In genomic region chr3:75395121-75395895, GRCm38 (mm10) we compare ENCODE assay signal across 13 mouse cellular contexts.
DNase-seq lines count a peak whose midpoint lies in the region; ATAC-seq and TF ChIP-seq lines count a peak whose summit lies in the region.
"Had no signal": no experiment of that assay in that cellular context is flagged by ENCODE, and none has a peak within 500 bp of the region (broad histone marks: within the 10 kb centered on the region; RNA-seq: fewer than 3 reads in every experiment).

No protein-coding gene starts in this region.

- WGBS in midbrain, postnatal 0 days, result 44% methylated on average over 7 of the region's 7 CpGs
- 78% methylated on average over 7 of the region's 7 CpGs for WGBS in kidney, embryonic 14.5 days

- H3K4me2 ChIP-seq in midbrain, postnatal 0 days (ENCODE audit: low read depth, low read length, poor library complexity, severe bottlenecking), result peak overlapping the region; percentile 4; the same call in 1 of the 2 replicates
- no peak overlapping the region for H3K4me2 ChIP-seq in kidney, embryonic 14.5 days (replicated peaks; ENCODE audit: low read depth, low read length)
- H3K4me2 ChIP-seq: limb, embryonic 13.5 days had no signal

- intact Hi-C loops in left cerebral cortex, adult 2 months (cut with DNase I), result no loop called here

- no peaks in the 10 kb centered on the region for H3K9me3 ChIP-seq in midbrain, postnatal 0 days (ENCODE audit: low read length)
- no peaks in the 10 kb centered on the region for H3K9me3 ChIP-seq in kidney, embryonic 14.5 days (ENCODE audit: control insufficient read depth, low read length)
- H3K9me3 ChIP-seq: G1E; limb, embryonic 13.5 days had no signal

- H3K4me1 ChIP-seq in midbrain, postnatal 0 days (ENCODE audit: insufficient read depth, low read length), result peaks cover 3% of the 10 kb centered on the region; the same call in 1 of the 2 replicates
- no peaks in the 10 kb centered on the region for H3K4me1 ChIP-seq in kidney, embryonic 14.5 days (ENCODE audit: control insufficient read depth, insufficient read depth, low read length)
- H3K4me1 ChIP-seq: limb, embryonic 13.5 days had no signal

- no peaks in the 10 kb centered on the region for H3K27me3 ChIP-seq in midbrain, postnatal 0 days (ENCODE audit: insufficient read depth, low read length)
- no peaks in the 10 kb centered on the region for H3K27me3 ChIP-seq in kidney, embryonic 14.5 days (ENCODE audit: control insufficient read depth, insufficient read depth, low read length)
- H3K27me3 ChIP-seq: limb, embryonic 13.5 days had no signal

- peak; percentile 81 for ATAC-seq in midbrain, postnatal 0 days (ENCODE audit: low FRiP score)
- no peak for ATAC-seq in kidney, embryonic 14.5 days (ENCODE audit: low FRiP score, low TSS enrichment)

- TF ChIP-seq CTCF in left cerebral cortex, adult 2 months (IDR thresholded peaks at IDR 0.05), result no peak
- TF ChIP-seq CTCF in midbrain, postnatal 0 days (IDR thresholded peaks at IDR 0.05), result no peak

- DNase-seq in cerebellum, adult 9-11 months, result peak; percentile 7
- no peak for DNase-seq in cerebellum, adult 9-10 months
- DNase-seq in left cerebral cortex, adult 2 months (ENCODE audit: extremely low spot score in 1 of 2, low spot score in 2 of 2), result no peak
- DNase-seq in left cerebral cortex, adult 11 months (ENCODE audit: low spot score), result no peak
- peak; percentile 4 to 48 for DNase-seq in layer of hippocampus, adult 18-20 months (ENCODE audit: low spot score in 2 of 2)
- DNase-seq in midbrain, postnatal 0 days (ENCODE audit: low spot score), result peak; percentile 72
- DNase-seq in lung, postnatal 10 days, result no peak
- DNase-seq: gastrocnemius, postnatal 36 days; kidney, adult 9 months had no signal

- H3K27ac ChIP-seq in left cerebral cortex, adult 2 months, result peak overlapping the region; percentile 44; the same call in 1 of the 2 replicates
- peak overlapping the region; percentile 55 for H3K27ac ChIP-seq in midbrain, postnatal 0 days (ENCODE audit: low read depth, low read length)
- H3K27ac ChIP-seq in kidney, embryonic 14.5 days (ENCODE audit: low read depth, low read length), result no peak overlapping the region
- H3K27ac ChIP-seq: limb, embryonic 13.5 days; macrophage had no signal

- no peak overlapping the region for H3K9ac ChIP-seq in midbrain, postnatal 0 days (replicated peaks; ENCODE audit: low read length, poor library complexity, severe bottlenecking)
- H3K9ac ChIP-seq in kidney, embryonic 14.5 days (ENCODE audit: low read depth, low read length), result no peak overlapping the region
- H3K9ac ChIP-seq: limb, embryonic 13.5 days had no signal

- no peak overlapping the region for H3K4me3 ChIP-seq in left cerebral cortex, adult 2 months
- no peak overlapping the region for H3K4me3 ChIP-seq in midbrain, postnatal 0 days (ENCODE audit: low read depth, low read length)
- no peak overlapping the region for H3K4me3 ChIP-seq in kidney, embryonic 14.5 days (ENCODE audit: low read length)
- H3K4me3 ChIP-seq: limb, embryonic 13.5 days had no signal

- H3K36me3 ChIP-seq in midbrain, postnatal 0 days (ENCODE audit: insufficient read depth, low read length), result no peaks in the 10 kb centered on the region
- H3K36me3 ChIP-seq in kidney, embryonic 14.5 days (ENCODE audit: control insufficient read depth, insufficient read depth, low read length), result no peaks in the 10 kb centered on the region
- H3K36me3 ChIP-seq: G1E; limb, embryonic 13.5 days had no signal

Comparison
In these comparisons a context has a peak if more than half of its experiments do, and no peak if none do; other contexts are left out.
1. DNase-seq: peak in cerebellum, adult 9-11 months (single experiment), layer of hippocampus, adult 18-20 months (2 of 2) and midbrain, postnatal 0 days (single experiment); none in cerebellum, adult 9-10 months (single experiment), left cerebral cortex, adult 2 months (0 of 2), left cerebral cortex, adult 11 months (single experiment) and lung, postnatal 10 days (single experiment).